Mouse (Mus musculus) limb, embryonic 14.5 days (tissue): ENCODE data around the gene Asb2. TPM values are rescaled to one million over a fixed set of nuclear protein-coding genes. Genes with fewer than 3 reads are reported as not detected.

Experiments
- ATAC-seq: fragments of 200-750 bp; cut with Nextera tagmentation; 2 replicates; pipeline ENCODE4 v1.8.0; 2017; ENCODE audit warnings: low read depth, moderate number of reproducible peaks, moderate TSS enrichment; ENCODE audit not compliant: low FRiP score
- DNase-seq: peaks from one replicate; pipeline ENCODE4 v3.0.0-alpha.2; 2015; ENCODE audit warnings: low spot score
- H3K27ac ChIP-seq: fragments of 300-500 bp; sonication (generic); replicated peaks from 2 replicates; pipeline ENCODE4 v1.5.1; 2014; ENCODE audit warnings: low read depth, mild to moderate bottlenecking, low read length, moderate library complexity, mixed read lengths
- H3K27me3 ChIP-seq: fragments of 300-500 bp; sonication (generic); 2 replicates; pipeline ENCODE4 v1.6.1; 2014; ENCODE audit warnings: low read length, mixed read lengths; ENCODE audit not compliant: control insufficient read depth, insufficient read depth
- H3K36me3 ChIP-seq: fragments of 300-500 bp; sonication (generic); 2 replicates; pipeline ENCODE4 v1.6.1; 2014; ENCODE audit warnings: mild to moderate bottlenecking, low read length, moderate library complexity, mixed read lengths; ENCODE audit not compliant: control insufficient read depth, insufficient read depth
- H3K4me1 ChIP-seq: fragments of 300-500 bp; sonication (generic); 2 replicates; pipeline ENCODE4 v1.6.1; 2014; ENCODE audit warnings: antibody characterized with exemption, low read length, mixed read lengths; ENCODE audit not compliant: control insufficient read depth, insufficient read depth
- H3K4me2 ChIP-seq: fragments of 300-500 bp; sonication (generic); replicated peaks from 2 replicates; pipeline ENCODE4 v1.6.1; 2014; ENCODE audit warnings: low read depth, mild to moderate bottlenecking, low read length, moderate library complexity; ENCODE audit not compliant: severe bottlenecking
- H3K4me3 ChIP-seq: fragments of 300-500 bp; sonication (generic); replicated peaks from 2 replicates; pipeline ENCODE4 v1.5.1; 2014; ENCODE audit warnings: low read length
- H3K9ac ChIP-seq: fragments of 300-500 bp; sonication (generic); 2 replicates; pipeline ENCODE4 v1.6.1; 2014; ENCODE audit warnings: mild to moderate bottlenecking, low read depth, low read length, moderate library complexity; ENCODE audit not compliant: severe bottlenecking
- H3K9me3 ChIP-seq: fragments of 300-500 bp; sonication (generic); 2 replicates; pipeline ENCODE4 v1.6.1; 2016; ENCODE audit warnings: low read length; ENCODE audit not compliant: control insufficient read depth
- POLR2A ChIP-seq: fragments of 200-500 bp; IDR thresholded peaks from 2 replicates; pipeline ENCODE4 v1.8.0; 2012; ENCODE audit warnings: inconsistent platforms, mild to moderate bottlenecking, moderate library complexity, borderline replicate concordance; ENCODE audit not compliant: insufficient read depth, insufficient read length; ENCODE audit errors: extremely low read depth
- WGBS: fragments of 180-500 bp; shearing (Covaris S2); extraction: QIAGEN DNeasy Blood & Tissue Kit; methylation state at CpG from one replicate; pipeline ENCODE4 v1.1.7; 2014; 5-methylcytosine and 5-hydroxymethylcytosine counted together
- polyA plus RNA-seq, 2 experiments: library from polyadenylated mRNA; depleted of rRNA in 1 of 2; stranded (reverse) in 1 of 2; unstranded in 1 of 2; fragments of >200 nt; fragmentation: Nextera tagmentation in 1 of 2; extraction: Ambion mirVana in 1 of 2; gene quantifications; 2 replicates each; pipeline versions ENCODE4 v1.2.1 to v1.2.3; 2012 to 2014

Asb2 gene
- polyA plus RNA-seq, 2 experiments, result 11.7 to 13.8 TPM

DNA sequence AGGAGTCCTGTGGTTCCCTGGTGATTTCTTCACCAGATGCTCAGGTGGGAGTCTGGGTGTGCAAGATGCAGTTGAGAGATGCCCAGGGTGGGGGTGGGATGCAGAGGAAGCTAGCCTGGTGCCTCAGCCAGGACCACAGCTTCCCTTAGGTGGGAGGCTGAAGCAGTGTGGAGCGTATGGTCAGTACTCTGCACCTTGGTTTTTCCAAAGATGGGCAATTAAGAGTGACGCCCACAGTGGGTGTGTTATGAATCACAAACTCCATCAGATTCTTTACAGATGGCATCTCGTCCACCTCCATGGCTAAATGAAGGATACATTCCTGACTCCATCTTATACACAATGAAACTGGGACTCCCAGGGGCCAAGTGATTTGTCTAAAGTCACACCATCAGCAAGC is 83.6 kb downstream of the Asb2 start:
- H3K4me1 ChIP-seq, result no peaks in the 10 kb centered on the region
- no peaks in the 10 kb centered on the region for H3K9me3 ChIP-seq
- WGBS, result 86% methylated on average over 3 of the region's 3 CpGs
- H3K36me3 ChIP-seq, result no peaks in the 10 kb centered on the region
- DNase-seq, result no peak
- no peak overlapping the region for H3K27ac ChIP-seq
- H3K9ac ChIP-seq, result no peak overlapping the region
- no peak for ATAC-seq
- H3K27me3 ChIP-seq, result no peaks in the 10 kb centered on the region
- no peak overlapping the region for H3K4me2 ChIP-seq
- no peak for TF ChIP-seq POLR2A
- H3K4me3 ChIP-seq, result no peak overlapping the region

Other genes starting within 250 kb of the Asb2 start
- gene Prima1, start 113.9 kb downstream of the Asb2 start, polyA plus RNA-seq (2012; rRNA removed), result 1.5 and 1.6 TPM in 2 replicates
- 0.48 and 0.53 TPM in 2 replicates for gene Prima1, start 113.9 kb downstream of the Asb2 start, polyA plus RNA-seq (2014; fragmentation: Nextera tagmentation; extraction: Ambion mirVana)
- 0.16 and 0.31 TPM in 2 replicates for gene Fam181a, start 45.0 kb downstream of the Asb2 start, polyA plus RNA-seq (2012; rRNA removed)
- 0.14 TPM in 1 of 2 replicates, not detected in the other for gene Fam181a, start 45.0 kb downstream of the Asb2 start, polyA plus RNA-seq (2014; fragmentation: Nextera tagmentation; extraction: Ambion mirVana)
- 9.5 and 10.5 TPM in 2 replicates for gene Otub2, start 32.7 kb upstream of the Asb2 start, polyA plus RNA-seq (2012; rRNA removed)
- 13.2 and 14.0 TPM in 2 replicates for gene Otub2, start 32.7 kb upstream of the Asb2 start, polyA plus RNA-seq (2014; fragmentation: Nextera tagmentation; extraction: Ambion mirVana)
- 0.47 and 1.0 TPM in 2 replicates for gene 9330161L09Rik, start 51.8 kb upstream of the Asb2 start, polyA plus RNA-seq (2012; rRNA removed)
- gene 9330161L09Rik, start 51.8 kb upstream of the Asb2 start, polyA plus RNA-seq (2014; fragmentation: Nextera tagmentation; extraction: Ambion mirVana), result 0.32 and 0.68 TPM in 2 replicates
- 44.1 and 53.2 TPM in 2 replicates for gene Ddx24, start 69.8 kb upstream of the Asb2 start, polyA plus RNA-seq (2012; rRNA removed)
- gene Ddx24, start 69.8 kb upstream of the Asb2 start, polyA plus RNA-seq (2014; fragmentation: Nextera tagmentation; extraction: Ambion mirVana), result 81.5 and 91.3 TPM in 2 replicates
- gene Ifi27, start 78.2 kb upstream of the Asb2 start, polyA plus RNA-seq (2012; rRNA removed), result 87.1 and 100 TPM in 2 replicates
- gene Ifi27, start 78.2 kb upstream of the Asb2 start, polyA plus RNA-seq (2014; fragmentation: Nextera tagmentation; extraction: Ambion mirVana), result 49.5 and 50.5 TPM in 2 replicates
- gene Ifi27l2a, start 87.7 kb upstream of the Asb2 start, polyA plus RNA-seq (2012; rRNA removed), result 10.2 and 14.8 TPM in 2 replicates
- 12.3 and 14.0 TPM in 2 replicates for gene Ifi27l2a, start 87.7 kb upstream of the Asb2 start, polyA plus RNA-seq (2014; fragmentation: Nextera tagmentation; extraction: Ambion mirVana)
- gene Ifi27l2b, start 101.2 kb upstream of the Asb2 start, polyA plus RNA-seq (2012; rRNA removed), result not detected in 2 replicates
- gene Ifi27l2b, start 101.2 kb upstream of the Asb2 start, polyA plus RNA-seq (2014; fragmentation: Nextera tagmentation; extraction: Ambion mirVana), result not detected in 2 replicates
- gene Ppp4r4, start 176.3 kb upstream of the Asb2 start, polyA plus RNA-seq (2012; rRNA removed), result 1.4 and 1.9 TPM in 2 replicates
- 0.62 and 1.2 TPM in 2 replicates for gene Ppp4r4, start 176.3 kb upstream of the Asb2 start, polyA plus RNA-seq (2014; fragmentation: Nextera tagmentation; extraction: Ambion mirVana)